Mouse (Mus musculus) 3134 (cell line): ENCODE data around the gene Cyp26b1.
A peak's percentile ranks its signal among the peaks of the same experiment; 100 is the strongest.
"Not testable (repeated sequence)": the region's sequence is repeated elsewhere in the genome, so short reads cannot be mapped to it uniquely, and the experiment has no call there.

Source experiments
- DNase-seq: peaks from one replicate; pipeline ENCODE4 v3.0.0-alpha.2; 2011; ENCODE audit warnings: low spot score; ENCODE audit not compliant: insufficient read length; ENCODE audit errors: extremely low read depth

Gene Cyp26b1

GRCm38 (mm10) chr6:84593693-84594092, at the start of gene Cyp26b1:
Gene Cyp26b1, minus strand, starts transcription at chr6:84593908.
- DNase-seq: no peak

GRCm38 (mm10) chr6:84641062-84641431, 47.3 kb upstream of the Cyp26b1 start:
- no peak for DNase-seq

GRCm38 (mm10) chr6:84640324-84641061, 46.8 kb upstream of the Cyp26b1 start:
- DNase-seq: no peak

GRCm38 (mm10) chr6:84638206-84638605, 44.5 kb upstream of the Cyp26b1 start:
- DNase-seq: no peak

GRCm38 (mm10) chr6:84631588-84631987, 37.9 kb upstream of the Cyp26b1 start:
- DNase-seq: no peak

GRCm38 (mm10) chr6:84630276-84630675, 36.6 kb upstream of the Cyp26b1 start:
- DNase-seq: no peak

- no peak for DNase-seq
These were observed 35.1 kb upstream of the Cyp26b1 start for GRCm38 (mm10) chr6:84628831-84629230.

GRCm38 (mm10) chr6:84626398-84626797, 32.7 kb upstream of the Cyp26b1 start:
- no peak for DNase-seq

- no peak for DNase-seq
These were observed 25.5 kb upstream of the Cyp26b1 start for GRCm38 (mm10) chr6:84619166-84619565.

GRCm38 (mm10) chr6:84617051-84617450, 23.3 kb upstream of the Cyp26b1 start:
- no peak for DNase-seq

GRCm38 (mm10) chr6:84616586-84616985, 22.9 kb upstream of the Cyp26b1 start:
- no peak for DNase-seq

- no peak for DNase-seq
These were observed 19.9 kb upstream of the Cyp26b1 start for GRCm38 (mm10) chr6:84613561-84613960.

- no peak for DNase-seq
These were observed 7.6 kb upstream of the Cyp26b1 start for GRCm38 (mm10) chr6:84601136-84601889.

- DNase-seq: not testable (repeated sequence)
These were observed 5.6 kb upstream of the Cyp26b1 start for GRCm38 (mm10) chr6:84599296-84599695.

- DNase-seq: no peak
These were observed 5.0 kb upstream of the Cyp26b1 start for GRCm38 (mm10) chr6:84598725-84599124.

- no peak for DNase-seq
These were observed 918 bp upstream of the Cyp26b1 start for GRCm38 (mm10) chr6:84594626-84595025.

- DNase-seq: no peak
These were observed 2.6 kb downstream of the Cyp26b1 start for GRCm38 (mm10) chr6:84590961-84591745.

- DNase-seq: peak; percentile 54
These were observed 3.7 kb downstream of the Cyp26b1 start for GRCm38 (mm10) chr6:84589742-84590686.

- peak; percentile 80 for DNase-seq
These were observed 4.6 kb downstream of the Cyp26b1 start for GRCm38 (mm10) chr6:84588895-84589652.
